In the genomic region with DNA sequence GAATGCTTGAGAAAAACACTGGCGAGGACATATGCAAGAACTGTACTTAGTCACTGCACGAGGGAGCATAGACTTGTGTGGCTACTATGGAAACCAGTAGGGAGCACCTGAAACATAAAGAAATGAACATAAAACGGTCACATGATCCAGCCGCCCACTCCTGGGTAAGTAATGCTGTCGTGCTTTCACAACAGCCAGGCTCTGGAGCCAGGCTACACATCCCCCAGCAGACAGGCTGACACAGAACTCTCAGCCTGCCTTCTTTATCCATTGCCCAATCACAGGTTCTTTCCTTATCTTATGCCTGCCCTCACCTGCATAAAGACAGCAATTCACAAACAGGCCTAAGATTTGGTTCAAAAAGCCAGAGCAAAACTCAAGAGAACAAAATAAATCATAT, we compare ENCODE assay signal across 18 mouse cellular contexts. TPM values are rescaled to one million over a fixed set of nuclear protein-coding genes. Genes with fewer than 3 reads are reported as not detected.
A peak's percentile ranks its signal among the peaks of the same experiment; 100 is the strongest.
DNase-seq lines count a peak whose midpoint lies in the region; ATAC-seq and TF ChIP-seq lines count a peak whose summit lies in the region.
"Had no signal": no experiment of that assay in that cellular context is flagged by ENCODE, and none has a peak within 500 bp of the region (broad histone marks: within the 10 kb centered on the region; RNA-seq: fewer than 3 reads in every experiment).

No protein-coding gene starts in this region.

- H3K9me3 ChIP-seq in liver, embryonic 16.5 days (replicated peaks; ENCODE audit: control insufficient read depth, low read length), result no peaks in the 10 kb centered on the region
- H3K9me3 ChIP-seq: embryonic facial prominence, embryonic 13.5 days; limb, embryonic 15.5 days; neural tube, embryonic 13.5 days had no signal

- no peak overlapping the region for H3K4me3 ChIP-seq in layer of hippocampus, adult 2 months
- no peak overlapping the region for H3K4me3 ChIP-seq in liver, embryonic 16.5 days (ENCODE audit: low read depth, low read length)
- H3K4me3 ChIP-seq: embryonic facial prominence, embryonic 13.5 days; limb, embryonic 15.5 days; neural tube, embryonic 13.5 days had no signal

- WGBS in liver, embryonic 16.5 days (ENCODE audit: insufficient replicate concordance), result 64% methylated on average over 5 of the region's 5 CpGs

- peak; percentile 84 for ATAC-seq in liver, embryonic 16.5 days (ENCODE audit: low read depth)
- ATAC-seq: forebrain, embryonic 14.5 days; Patski had no signal

- DNase-seq in layer of hippocampus, adult 2 months (ENCODE audit: low spot score in 2 of 2), result peak; percentile 20 to 26
- no peak for DNase-seq in layer of hippocampus, postnatal 36 days
- DNase-seq in CD4-positive, CD25-positive, alpha-beta regulatory T cell, adult 2 months (ENCODE audit: low read depth, low spot score), result peak; percentile 30
- DNase-seq in gonadal fat pad, adult 2 months (ENCODE audit: low read depth), result peak; percentile 65
- no peak for DNase-seq in heart, adult 11 months
- no peak for DNase-seq in cerebellum, postnatal 4 days (ENCODE audit: low spot score in 2 of 2)
- no peak for DNase-seq in adrenal gland, postnatal 14 days
- DNase-seq: cerebellum, postnatal 25 days; heart, postnatal 10 days; kidney, postnatal 4 days; thymus, postnatal 25 days had no signal

- no peak for TF ChIP-seq CTCF in layer of hippocampus, adult 2 months (conservative IDR thresholded peaks at IDR 0.05)

- no peaks in the 10 kb centered on the region for H3K27me3 ChIP-seq in liver, embryonic 16.5 days (ENCODE audit: control insufficient read depth, insufficient read depth, low read depth, low read length)
- H3K27me3 ChIP-seq: embryonic facial prominence, embryonic 13.5 days; limb, embryonic 15.5 days; neural tube, embryonic 13.5 days; Patski had no signal

- H3K4me2 ChIP-seq in liver, embryonic 16.5 days (ENCODE audit: low read depth, low read length), result no peak overlapping the region
- H3K4me2 ChIP-seq: embryonic facial prominence, embryonic 13.5 days; limb, embryonic 15.5 days; neural tube, embryonic 13.5 days had no signal

- H3K36me3 ChIP-seq in liver, embryonic 16.5 days (ENCODE audit: control insufficient read depth, insufficient read depth), result peaks cover 26% of the 10 kb centered on the region

- H3K9ac ChIP-seq in liver, embryonic 16.5 days (ENCODE audit: low read depth, low read length), result no peak overlapping the region
- H3K9ac ChIP-seq: embryonic facial prominence, embryonic 13.5 days; limb, embryonic 15.5 days; neural tube, embryonic 13.5 days had no signal

- H3K4me1 ChIP-seq in liver, embryonic 16.5 days (ENCODE audit: control insufficient read depth, low read depth, low read length), result no peaks in the 10 kb centered on the region
- H3K4me1 ChIP-seq: embryonic facial prominence, embryonic 13.5 days; limb, embryonic 15.5 days; neural tube, embryonic 13.5 days had no signal

- peak overlapping the region; percentile 65; the same call in 1 of the 2 replicates for H3K27ac ChIP-seq in layer of hippocampus, adult 2 months
- H3K27ac ChIP-seq in liver, embryonic 16.5 days (ENCODE audit: low read length), result no peak overlapping the region
- H3K27ac ChIP-seq: embryonic facial prominence, embryonic 13.5 days; limb, embryonic 15.5 days; macrophage; neural tube, embryonic 13.5 days had no signal

RNA-seq across cellular contexts. Expression of a gene that starts 26.0 kb away (rescaled TPM):
- 100 to 1,000 TPM; 139 to 143 TPM for total RNA-seq in layer of hippocampus, adult 2 months (2021)
- 100 to 1,000 TPM; 148 to 155 TPM for total RNA-seq in layer of hippocampus, postnatal 36 days (2021)
- polyA plus RNA-seq in gonadal fat pad, adult 2 months (2012; rRNA removed), result 203 and 215 TPM in 2 replicates
- 36.2 and 38.0 TPM in 2 replicates for polyA plus RNA-seq in liver, embryonic 16.5 days (2015; fragmentation: Nextera tagmentation; extraction: Ambion mirVana)
- total RNA-seq in adrenal gland, postnatal 14 days (2021), result 103 and 113 TPM in 2 replicates

RNA-seq across cellular contexts. Expression of a gene that starts 32.0 kb away (rescaled TPM):
- total RNA-seq in layer of hippocampus, adult 2 months (2021), result 10 to 100 TPM; 28.4 to 34.9 TPM
- total RNA-seq in layer of hippocampus, postnatal 36 days (2021), result 10 to 100 TPM; 27.5 to 29.9 TPM
- polyA plus RNA-seq in gonadal fat pad, adult 2 months (2012; rRNA removed), result 29.1 and 31.3 TPM in 2 replicates
- polyA plus RNA-seq in liver, embryonic 16.5 days (2015; fragmentation: Nextera tagmentation; extraction: Ambion mirVana), result 18.3 and 18.9 TPM in 2 replicates
- total RNA-seq in adrenal gland, postnatal 14 days (2021), result 45.4 and 48.0 TPM in 2 replicates

Comparison
In these comparisons a context has a peak if more than half of its experiments do, and no peak if none do; other contexts are left out.
1. DNase-seq: peak in layer of hippocampus, adult 2 months (2 of 2), CD4-positive, CD25-positive, alpha-beta regulatory T cell, adult 2 months (single experiment) and gonadal fat pad, adult 2 months (single experiment); none in layer of hippocampus, postnatal 36 days (0 of 2), heart, adult 11 months (single experiment), cerebellum, postnatal 4 days (0 of 2) and adrenal gland, postnatal 14 days (single experiment).